Mouse (Mus musculus) E14TG2a.4 (cell line): ENCODE results near the gene Olfr455.

Source experiments
- H3K27me3 ChIP-seq: 2 replicates; pipeline ENCODE4 v1.6.1; 2014; ENCODE audit warnings: low read length, control low read depth; ENCODE audit not compliant: insufficient read depth
- H3K36me3 ChIP-seq: 2 replicates; pipeline ENCODE4 v1.6.1; 2014; ENCODE audit warnings: low read length, control low read depth; ENCODE audit not compliant: insufficient read depth
- H3K4me1 ChIP-seq: replicated peaks from 2 replicates; pipeline ENCODE4 v1.6.1; 2014; ENCODE audit warnings: low read depth, low read length, control low read depth
- H3K4me3 ChIP-seq: replicated peaks from 2 replicates; pipeline ENCODE4 v1.5.1; 2014; ENCODE audit warnings: mild to moderate bottlenecking, low read length
- H3K9me3 ChIP-seq: 2 replicates; pipeline ENCODE4 v1.6.1; 2014; ENCODE audit warnings: low read length, control low read depth
- CTCF ChIP-seq: conservative IDR thresholded peaks from 2 replicates; pipeline ENCODE4 v1.5.1; 2014; ENCODE audit warnings: low read length
- NANOG ChIP-seq: IDR thresholded peaks from 2 replicates; pipeline ENCODE4 v1.6.1; 2014; ENCODE audit warnings: borderline replicate concordance, low read length, mixed read lengths
- POU5F1 ChIP-seq: IDR thresholded peaks from 2 replicates; pipeline ENCODE4 v1.6.1; 2014; ENCODE audit warnings: low read length, borderline replicate concordance

Olfr455 gene

DNA sequence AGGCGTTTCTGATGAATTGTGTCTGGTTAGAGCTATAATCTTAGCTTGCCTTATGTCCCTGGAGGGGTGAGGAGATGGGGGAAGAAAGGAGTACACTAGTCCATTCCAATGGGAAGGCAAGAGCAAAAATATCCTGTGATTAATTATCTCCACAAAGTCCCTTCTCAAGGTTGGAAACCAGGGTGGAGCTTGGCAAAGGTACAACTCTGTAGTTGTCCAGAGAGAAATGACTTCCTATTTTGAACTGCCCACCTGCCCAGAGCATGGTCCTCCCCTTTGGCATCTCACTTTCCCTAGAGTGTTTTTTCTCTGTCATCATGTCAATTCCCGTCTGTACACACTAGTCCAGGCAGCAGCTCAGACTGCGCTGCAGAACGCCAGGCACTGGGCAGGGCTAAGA, at the start of gene Olfr455:
Olfr455 (minus strand) TSS at position 127 of the 400 bp plus-strand sequence.
- TF ChIP-seq NANOG, result no peak
- TF ChIP-seq CTCF, result no peak
- TF ChIP-seq POU5F1, result no peak
- Histone ChIP-seq H3K27me3 (no peaks in the 10 kb centered on the region), H3K9me3 (no peaks in the 10 kb centered on the region), H3K4me3 (no peak within 1 kb of the TSS), H3K36me3 (no peaks in the 10 kb centered on the region), H3K4me1 (no peaks in the 10 kb centered on the region)

DNA sequence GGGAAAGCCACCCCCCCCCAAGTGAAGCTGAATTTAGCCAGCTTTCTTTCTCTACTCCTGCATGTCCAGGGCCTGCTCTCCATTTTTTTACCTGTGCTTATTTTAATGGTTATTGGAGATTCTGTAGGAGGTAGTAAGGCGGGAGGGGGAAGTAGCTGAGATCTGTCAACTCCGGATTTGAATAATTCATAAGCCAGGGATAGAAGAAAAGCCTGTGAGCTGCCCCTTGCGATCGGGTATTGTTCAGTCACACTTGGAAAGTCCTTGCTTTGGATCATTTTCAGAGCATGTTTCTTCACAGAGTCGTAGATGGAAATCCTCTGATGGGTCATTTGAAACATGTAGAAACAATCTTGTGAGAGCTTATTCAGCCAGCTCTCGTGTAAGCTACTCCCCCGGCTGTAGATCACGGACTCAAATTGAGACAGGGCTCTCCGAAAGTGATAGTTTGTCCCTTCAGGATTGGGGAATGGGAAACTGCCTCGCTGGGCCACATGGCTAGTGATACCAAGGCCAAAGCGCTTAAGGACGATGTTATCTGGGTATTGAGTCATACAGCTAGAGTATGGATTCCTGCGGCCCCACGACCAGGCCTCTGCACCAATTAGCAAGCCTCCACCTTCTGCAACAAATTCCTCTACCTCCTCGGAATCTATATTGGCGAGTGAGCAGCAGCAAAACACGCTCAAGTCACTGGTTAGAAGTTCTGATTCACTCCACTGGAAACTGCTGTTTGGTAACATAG, 45.9 kb upstream of the Olfr455 start:
- H3K36me3 ChIP-seq, result no peaks in the 10 kb centered on the region
- no peaks in the 10 kb centered on the region for H3K27me3 ChIP-seq
- no peak for TF ChIP-seq CTCF
- TF ChIP-seq NANOG, result no peak
- TF ChIP-seq POU5F1, result no peak
- no peak overlapping the region for H3K4me3 ChIP-seq
- H3K4me1 ChIP-seq, result no peaks in the 10 kb centered on the region
- H3K9me3 ChIP-seq, result no peaks in the 10 kb centered on the region

DNA sequence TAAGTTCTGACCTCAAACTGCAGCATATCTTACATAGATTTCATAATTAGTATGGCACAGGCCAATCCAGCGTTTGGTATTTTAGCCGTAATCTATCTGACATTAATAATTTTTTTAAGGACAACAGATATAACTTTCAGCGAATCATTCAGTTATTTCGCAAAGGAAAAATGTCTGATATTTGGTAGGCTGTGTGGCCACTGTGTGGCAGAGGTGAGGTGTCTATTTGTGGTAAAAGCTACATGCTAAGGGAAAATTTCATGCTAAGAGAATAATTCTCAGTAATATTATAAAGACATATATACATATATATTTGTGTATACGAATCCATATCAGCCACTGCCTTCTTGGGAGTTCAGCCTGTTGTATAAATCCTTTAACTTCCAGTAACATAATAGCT, 39.2 kb upstream of the Olfr455 start:
- TF ChIP-seq NANOG, result no peak
- no peak for TF ChIP-seq POU5F1
- TF ChIP-seq CTCF, result no peak
- no peaks in the 10 kb centered on the region for H3K27me3 ChIP-seq

DNA sequence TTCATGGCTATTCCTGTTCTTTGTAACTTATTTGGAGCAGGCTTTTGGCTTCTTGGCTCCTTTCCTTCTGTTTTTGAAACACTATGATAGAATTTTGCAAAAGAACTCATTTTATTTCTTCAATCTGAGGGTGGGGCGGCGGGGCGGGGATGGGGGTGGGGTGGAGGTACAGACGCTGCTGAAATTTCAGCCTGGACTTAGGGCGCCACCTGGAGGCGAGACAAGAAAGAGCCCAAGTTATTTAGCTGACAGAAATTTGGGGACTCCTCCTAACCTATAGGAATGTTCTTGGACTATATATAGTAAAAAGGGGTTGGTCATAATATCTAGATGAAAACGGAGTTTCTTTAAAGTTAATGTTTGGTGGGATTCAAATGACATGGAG, 36.1 kb upstream of the Olfr455 start:
- Histone ChIP-seq H3K4me3 (no peak overlapping the region), H3K27me3 (no peaks in the 10 kb centered on the region), H3K9me3 (no peaks in the 10 kb centered on the region), H3K4me1 (no peaks in the 10 kb centered on the region), H3K36me3 (no peaks in the 10 kb centered on the region)
- TF ChIP-seq POU5F1, result no peak
- TF ChIP-seq NANOG, result no peak
- TF ChIP-seq CTCF, result peak; percentile 39

More for the DNA sequence above, 39.2 kb upstream of the Olfr455 start:
- no peaks in the 10 kb centered on the region for H3K9me3 ChIP-seq
- H3K36me3 ChIP-seq, result no peaks in the 10 kb centered on the region
- H3K4me1 ChIP-seq, result no peaks in the 10 kb centered on the region
- no peak overlapping the region for H3K4me3 ChIP-seq

DNA sequence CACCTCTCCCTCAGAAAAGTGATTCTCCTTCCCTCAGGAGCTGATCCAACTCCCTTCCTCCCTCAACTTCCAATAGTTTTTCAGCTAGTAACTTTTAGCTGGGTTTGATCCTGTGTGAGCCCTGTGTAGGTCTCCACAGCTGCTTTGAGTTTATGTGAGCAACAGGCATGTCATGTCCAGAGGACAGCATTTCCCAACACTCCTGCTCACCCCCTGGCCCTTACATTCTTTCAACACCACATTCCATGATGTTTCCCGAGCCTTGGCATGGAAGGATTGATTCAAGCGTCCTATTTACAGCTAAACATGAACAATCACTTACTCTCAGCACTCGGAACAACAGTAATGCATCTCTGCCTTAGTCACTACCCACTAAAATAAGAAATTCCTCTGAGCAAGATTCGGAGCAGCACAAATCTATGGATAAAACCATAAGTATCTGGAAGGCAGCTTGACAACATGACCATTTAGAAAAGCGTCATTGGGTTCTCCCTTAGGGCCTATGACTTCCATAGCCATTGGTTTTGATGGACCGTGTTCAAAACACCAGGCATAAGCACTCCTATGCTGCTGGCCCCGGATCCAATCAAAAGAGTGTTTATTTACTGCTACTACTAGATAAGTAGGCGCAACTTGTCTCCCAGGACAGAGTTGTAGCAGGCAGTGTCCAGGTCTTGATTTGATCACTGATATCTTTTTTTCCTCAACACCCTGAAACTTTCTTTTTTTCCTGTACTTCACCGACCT, 35.5 kb upstream of the Olfr455 start:
- no peaks in the 10 kb centered on the region for H3K36me3 ChIP-seq
- no peaks in the 10 kb centered on the region for H3K4me1 ChIP-seq
- H3K27me3 ChIP-seq, result no peaks in the 10 kb centered on the region
- TF ChIP-seq POU5F1 (no peak), NANOG (no peak), CTCF (no peak)
- no peaks in the 10 kb centered on the region for H3K9me3 ChIP-seq
- H3K4me3 ChIP-seq, result no peak overlapping the region

DNA sequence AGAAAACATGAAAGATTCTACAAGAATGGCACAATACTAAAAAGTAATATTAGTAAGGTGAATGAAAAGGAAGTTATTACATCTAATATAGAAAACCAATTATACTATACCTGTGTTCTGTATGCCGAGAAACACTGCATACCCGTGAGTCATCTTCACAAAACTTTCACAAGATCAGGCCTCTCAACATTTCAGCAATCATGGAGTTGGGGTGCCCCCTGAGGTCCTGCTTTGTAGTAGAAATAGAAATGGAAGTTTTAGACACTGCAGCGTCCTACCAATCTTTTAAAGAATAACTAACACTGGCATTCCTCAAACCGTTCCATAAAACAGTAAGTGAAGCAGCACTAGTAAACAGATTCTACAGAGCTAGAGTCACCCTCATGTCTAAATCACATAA, 31.3 kb upstream of the Olfr455 start:
- H3K4me1 ChIP-seq, result no peaks in the 10 kb centered on the region
- H3K9me3 ChIP-seq, result no peaks in the 10 kb centered on the region
- H3K27me3 ChIP-seq, result no peaks in the 10 kb centered on the region
- no peaks in the 10 kb centered on the region for H3K36me3 ChIP-seq
- TF ChIP-seq POU5F1 (no peak), NANOG (no peak), CTCF (no peak)
- no peak overlapping the region for H3K4me3 ChIP-seq

DNA sequence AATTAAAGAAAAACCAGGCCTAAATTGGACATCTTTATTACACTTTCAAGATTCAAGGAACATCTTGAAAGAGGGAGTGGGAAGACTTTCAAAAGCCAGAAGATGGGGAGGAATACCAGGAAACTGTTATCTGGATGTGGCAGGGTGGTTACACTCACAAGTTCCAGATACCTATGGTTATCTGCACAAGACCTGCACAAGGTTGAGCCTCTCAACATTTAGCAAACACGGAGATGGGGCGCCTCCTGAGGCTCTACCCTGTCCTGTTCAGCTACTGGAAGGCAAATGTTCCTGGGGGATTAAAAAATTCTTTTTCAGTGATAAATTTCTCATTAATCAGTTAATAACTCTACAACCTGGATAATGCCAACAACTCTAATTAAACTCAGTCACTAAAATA, 30.0 kb upstream of the Olfr455 start:
- TF ChIP-seq NANOG, result no peak
- no peak for TF ChIP-seq POU5F1
- TF ChIP-seq CTCF, result no peak
- Histone ChIP-seq H3K36me3 (no peaks in the 10 kb centered on the region), H3K4me3 (no peak overlapping the region), H3K9me3 (no peaks in the 10 kb centered on the region), H3K4me1 (no peaks in the 10 kb centered on the region), H3K27me3 (no peaks in the 10 kb centered on the region)

DNA sequence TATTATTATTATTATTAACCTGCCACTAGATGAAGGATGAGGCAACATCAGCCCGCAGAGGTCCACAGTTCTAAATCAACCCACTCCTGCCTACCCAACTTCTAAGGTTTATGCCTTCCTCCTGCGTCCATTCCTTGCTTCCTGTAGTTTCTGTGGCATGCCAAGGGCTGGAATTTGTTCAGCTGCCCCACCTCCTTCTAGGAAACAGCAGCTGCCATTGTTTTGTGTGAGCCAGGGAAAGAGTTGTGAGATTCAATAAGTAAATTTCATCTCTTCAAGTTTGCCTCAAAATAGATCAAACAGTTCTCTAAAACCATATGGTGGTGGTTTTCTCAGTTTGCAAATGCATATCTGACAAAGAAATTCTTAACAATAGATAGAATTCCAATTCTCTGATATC, 20.8 kb upstream of the Olfr455 start:
- Histone ChIP-seq H3K4me3 (no peak overlapping the region), H3K9me3 (no peaks in the 10 kb centered on the region), H3K27me3 (no peaks in the 10 kb centered on the region), H3K36me3 (no peaks in the 10 kb centered on the region), H3K4me1 (no peaks in the 10 kb centered on the region)
- TF ChIP-seq POU5F1, result no peak
- no peak for TF ChIP-seq NANOG
- no peak for TF ChIP-seq CTCF
